Comparison of ENCODE assay signal across 8 mouse cellular contexts in the genomic region with DNA sequence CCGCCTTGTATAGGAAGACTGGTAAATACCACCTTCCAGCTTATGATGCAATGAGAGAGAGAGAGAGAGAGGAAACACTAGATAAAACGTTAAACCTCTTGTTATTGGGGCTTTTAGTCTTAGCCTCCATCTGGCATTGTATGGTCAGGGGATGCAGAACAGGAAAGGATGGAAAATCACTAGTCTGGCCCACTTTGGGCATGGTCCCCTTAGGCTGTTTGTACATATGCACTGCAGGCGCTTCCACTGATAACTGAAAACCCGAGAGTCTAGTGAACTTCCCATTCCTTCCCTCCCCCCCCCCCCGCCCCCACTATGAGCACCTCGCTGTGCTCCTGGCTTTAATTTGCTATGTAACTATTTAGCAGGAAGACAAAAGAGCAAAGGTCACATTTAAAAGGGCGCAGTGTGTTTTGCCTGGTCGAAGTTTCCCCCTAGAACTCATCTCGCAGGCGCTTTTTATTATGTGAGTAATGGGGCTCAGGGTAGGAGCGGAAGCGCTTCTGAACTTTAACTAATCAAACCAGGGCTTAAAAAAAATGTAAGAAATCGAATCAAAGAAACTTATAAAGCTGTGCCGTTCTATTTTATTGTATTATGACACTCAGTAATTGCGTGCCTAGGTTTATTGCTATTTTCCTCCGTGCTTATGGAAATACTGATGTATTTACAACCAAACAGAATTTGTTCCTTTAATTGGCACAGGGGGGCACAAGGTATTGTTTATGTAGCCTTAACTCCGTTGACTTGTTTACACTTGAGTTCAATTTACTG. TPM values are rescaled to one million over a fixed set of nuclear protein-coding genes. Genes with fewer than 3 reads are reported as not detected.
DNase-seq lines count a peak whose midpoint lies in the region; ATAC-seq and TF ChIP-seq lines count a peak whose summit lies in the region.

No protein-coding gene starts in this region.

- peak overlapping the region; percentile 14; the same call in 1 of the 2 replicates for H3K4me3 ChIP-seq in embryonic fibroblast, embryonic 13.5 days (ENCODE audit: insufficient read depth, low read length)
- 0 out of 2 replicates have a peak overlapping the region, but pooled peaks have one; percentile 16 for H3K4me3 ChIP-seq in neural tube, embryonic 12.5 days

- H3K27ac ChIP-seq in embryonic fibroblast, embryonic 13.5 days (ENCODE audit: insufficient read depth, low read length): peak overlapping the region; percentile 91
- no peak overlapping the region for H3K27ac ChIP-seq in neural tube, embryonic 12.5 days

- TF ChIP-seq CTCF in embryonic fibroblast, embryonic 13.5 days (IDR thresholded peaks at IDR 0.05; ENCODE audit: borderline replicate concordance, insufficient read depth, low read length): no peak

- 9% methylated on average over 17 of the region's 17 CpGs for WGBS in neural tube, embryonic 12.5 days

- H3K9me3 ChIP-seq in neural tube, embryonic 12.5 days: no peaks in the 10 kb centered on the region

- DNase-seq in kidney, adult 9 months: peak; percentile 30
- DNase-seq in kidney, postnatal 25 days: no peak
- peak; percentile 28 for DNase-seq in kidney, postnatal 14 days
- no peak for DNase-seq in cerebellum, adult 18-20 months
- DNase-seq in adrenal gland, adult 8-10 months: no peak
- DNase-seq in spleen, postnatal 10 days (ENCODE audit: low spot score in 2 of 2): no peak

- no peaks in the 10 kb centered on the region for H3K36me3 ChIP-seq in neural tube, embryonic 12.5 days

- no peaks in the 10 kb centered on the region for H3K27me3 ChIP-seq in neural tube, embryonic 12.5 days (replicated peaks)

- peak overlapping the region; percentile 56 for H3K4me2 ChIP-seq in neural tube, embryonic 12.5 days (replicated peaks)

- H3K4me1 ChIP-seq in embryonic fibroblast, embryonic 13.5 days (ENCODE audit: control insufficient read depth, insufficient read depth, low read length): peaks cover under 1% of the 10 kb centered on the region; the same call in 1 of the 2 replicates
- peaks cover 7% of the 10 kb centered on the region for H3K4me1 ChIP-seq in neural tube, embryonic 12.5 days

- peak; percentile 69; the same call in 1 of the 2 replicates for ATAC-seq in neural tube, embryonic 12.5 days (ENCODE audit: low FRiP score, low read depth)

- no peak for TF ChIP-seq POLR2A in embryonic fibroblast, embryonic 13.5 days (IDR thresholded peaks at IDR 0.05; ENCODE audit: low read depth, low read length)

- no peak overlapping the region for H3K9ac ChIP-seq in neural tube, embryonic 12.5 days

RNA-seq across cellular contexts. Expression of a gene that starts 40.1 kb away (rescaled TPM):
- polyA plus RNA-seq in embryonic fibroblast, embryonic 13.5 days (2011; ENCODE audit: insufficient read length, low read depth, missing spikeins): 23.4 and 34.4 TPM in 2 replicates
- 6.5 and 8.0 TPM in 2 replicates for polyA plus RNA-seq in neural tube, embryonic 12.5 days (2016; fragmentation: Nextera tagmentation; extraction: Ambion mirVana)
- total RNA-seq in adrenal gland, adult 8-10 months (2022): 10 to 100 TPM; 49.0 to 62.4 (median 51.9) TPM

Comparison
In these comparisons a context has a peak if more than half of its experiments do, and no peak if none do; other contexts are left out.
1. DNase-seq: peak in kidney, adult 9 months (single experiment) and kidney, postnatal 14 days (single experiment); none in kidney, postnatal 25 days (0 of 2), cerebellum, adult 18-20 months (0 of 2), adrenal gland, adult 8-10 months (single experiment) and spleen, postnatal 10 days (0 of 2).